Mouse (Mus musculus) heart, embryonic 15.5 days (tissue): Measurements from ENCODE around the gene Ptpre. TPM values are rescaled to one million over a fixed set of nuclear protein-coding genes. Genes with fewer than 3 reads are reported as not detected.

Experiments used
- ATAC-seq: fragments of 200-750 bp; cut with Nextera tagmentation; replicated peaks from 2 replicates; pipeline ENCODE4 v1.8.0; 2017; ENCODE audit warnings: low read depth, moderate TSS enrichment; ENCODE audit not compliant: insufficient number of reproducible peaks, insufficient read depth, low FRiP score
- H3K27ac ChIP-seq: fragments of 300-500 bp; sonication (generic); 2 replicates; pipeline ENCODE4 v1.5.1; 2015; ENCODE audit warnings: mild to moderate bottlenecking, inconsistent platforms
- H3K27me3 ChIP-seq: fragments of 300-500 bp; sonication (generic); 2 replicates; pipeline ENCODE4 v1.6.1; 2015; ENCODE audit warnings: inconsistent platforms
- H3K36me3 ChIP-seq: fragments of 300-500 bp; sonication (generic); 2 replicates; pipeline ENCODE4 v1.6.1; 2015; ENCODE audit warnings: mild to moderate bottlenecking, inconsistent platforms
- H3K4me1 ChIP-seq: fragments of 300-500 bp; sonication (generic); replicated peaks from 2 replicates; pipeline ENCODE4 v1.6.1; 2015; ENCODE audit warnings: inconsistent platforms
- H3K4me2 ChIP-seq: fragments of 300-500 bp; sonication (generic); 2 replicates; pipeline ENCODE4 v1.6.1; 2015; ENCODE audit warnings: inconsistent platforms, mild to moderate bottlenecking, moderate library complexity
- H3K4me3 ChIP-seq: fragments of 300-500 bp; sonication (generic); 2 replicates; pipeline ENCODE4 v1.5.1; 2015; ENCODE audit warnings: mild to moderate bottlenecking, inconsistent platforms
- H3K9ac ChIP-seq: fragments of 300-500 bp; sonication (generic); 2 replicates; pipeline ENCODE4 v1.6.1; 2015; ENCODE audit warnings: mild to moderate bottlenecking, inconsistent platforms
- H3K9me3 ChIP-seq: fragments of 300-500 bp; sonication (generic); replicated peaks from 2 replicates; pipeline ENCODE4 v1.6.1; 2016; ENCODE audit warnings: inconsistent platforms
- WGBS: fragments of 180-500 bp; shearing (Covaris S2); methylation state at CpG from one replicate; pipeline ENCODE4 v1.1.7; 2015; ENCODE audit warnings: mixed read lengths; 5-methylcytosine and 5-hydroxymethylcytosine counted together
- polyA plus RNA-seq: library from polyadenylated mRNA; unstranded; fragments of >200 nt; fragmentation: Nextera tagmentation; extraction: Ambion mirVana; gene quantifications from 2 replicates; pipeline ENCODE4 v1.2.1, GENCODE M21; 2015

The Ptpre gene
- polyA plus RNA-seq, 1 experiment from 2014 or later = 2.1 TPM

- Histone ChIP-seq H3K27me3 (no peaks in the 10 kb centered on the region), H3K36me3 (no peaks in the 10 kb centered on the region), H3K9ac (no peak overlapping the region), H3K9me3 (no peaks in the 10 kb centered on the region), H3K4me1 (no peaks in the 10 kb centered on the region), H3K4me2 (no peak overlapping the region), H3K27ac (no peak overlapping the region), H3K4me3 (no peak overlapping the region)
- 79% methylated on average over 3 of the region's 3 CpGs for WGBS
- ATAC-seq = no peak
Observed at GRCm38 (mm10) chr7:135511723-135512122, 25.6 kb upstream of the Ptpre start.

- 29% methylated on average over 4 of the region's 4 CpGs for WGBS
- Histone ChIP-seq H3K4me1 (no peaks in the 10 kb centered on the region), H3K9ac (no peak overlapping the region), H3K9me3 (no peaks in the 10 kb centered on the region), H3K36me3 (no peaks in the 10 kb centered on the region), H3K27ac (no peak overlapping the region), H3K4me2 (no peak overlapping the region), H3K4me3 (no peak overlapping the region), H3K27me3 (no peaks in the 10 kb centered on the region)
- ATAC-seq = no peak
Observed at GRCm38 (mm10) chr7:135517191-135517590, 20.1 kb upstream of the Ptpre start.

GRCm38 (mm10) chr7:135520241-135520640, 17.0 kb upstream of the Ptpre start:
- Histone ChIP-seq H3K9me3 (no peaks in the 10 kb centered on the region), H3K27me3 (no peaks in the 10 kb centered on the region), H3K9ac (no peak overlapping the region), H3K4me1 (no peaks in the 10 kb centered on the region; the same call in 1 of the 2 replicates), H3K4me2 (no peak overlapping the region), H3K27ac (no peak overlapping the region), H3K4me3 (no peak overlapping the region), H3K36me3 (no peaks in the 10 kb centered on the region)
- WGBS = 56% methylated on average over 5 of the region's 5 CpGs
- ATAC-seq = no peak

- Histone ChIP-seq H3K4me2 (no peak overlapping the region), H3K4me1 (no peaks in the 10 kb centered on the region; the same call in 1 of the 2 replicates), H3K9ac (no peak overlapping the region), H3K9me3 (no peaks in the 10 kb centered on the region), H3K36me3 (no peaks in the 10 kb centered on the region), H3K27me3 (no peaks in the 10 kb centered on the region), H3K4me3 (no peak overlapping the region), H3K27ac (no peak overlapping the region)
- 68% methylated on average over 15 of the region's 15 CpGs for WGBS
- ATAC-seq = no peak
Observed at GRCm38 (mm10) chr7:135521755-135522512, 15.3 kb upstream of the Ptpre start.

GRCm38 (mm10) chr7:135523981-135524380, 13.3 kb upstream of the Ptpre start:
- Histone ChIP-seq H3K27ac (no peak overlapping the region), H3K9ac (no peak overlapping the region), H3K4me1 (no peaks in the 10 kb centered on the region; the same call in 1 of the 2 replicates), H3K4me2 (no peak overlapping the region), H3K36me3 (no peaks in the 10 kb centered on the region), H3K9me3 (no peaks in the 10 kb centered on the region), H3K4me3 (no peak overlapping the region), H3K27me3 (no peaks in the 10 kb centered on the region)
- WGBS = 30% methylated on average over 4 of the region's 4 CpGs
- ATAC-seq = no peak

- no peak overlapping the region for H3K4me2 ChIP-seq
- H3K9me3 ChIP-seq = no peaks in the 10 kb centered on the region
- no peak overlapping the region for H3K9ac ChIP-seq
- WGBS = 82% methylated on average over 6 of the region's 6 CpGs
- no peaks in the 10 kb centered on the region for H3K27me3 ChIP-seq
- H3K4me3 ChIP-seq = no peak overlapping the region
- H3K4me1 ChIP-seq = no peaks in the 10 kb centered on the region; the same call in 1 of the 2 replicates
- H3K27ac ChIP-seq = no peak overlapping the region
- ATAC-seq = no peak
- no peaks in the 10 kb centered on the region for H3K36me3 ChIP-seq
Observed at GRCm38 (mm10) chr7:135524424-135524967, 12.8 kb upstream of the Ptpre start.

GRCm38 (mm10) chr7:135526574-135527152, 10.6 kb upstream of the Ptpre start:
- WGBS = 77% methylated on average over 3 of the region's 3 CpGs
- Histone ChIP-seq H3K4me3 (no peak overlapping the region), H3K27ac (no peak overlapping the region), H3K4me1 (no peaks in the 10 kb centered on the region; the same call in 1 of the 2 replicates), H3K4me2 (no peak overlapping the region), H3K9ac (no peak overlapping the region), H3K27me3 (no peaks in the 10 kb centered on the region), H3K36me3 (no peaks in the 10 kb centered on the region), H3K9me3 (no peaks in the 10 kb centered on the region)
- no peak for ATAC-seq

GRCm38 (mm10) chr7:135527169-135527568, 10.1 kb upstream of the Ptpre start:
- Histone ChIP-seq H3K4me1 (no peaks in the 10 kb centered on the region; the same call in 1 of the 2 replicates), H3K4me3 (no peak overlapping the region), H3K27ac (no peak overlapping the region), H3K4me2 (no peak overlapping the region), H3K27me3 (no peaks in the 10 kb centered on the region), H3K36me3 (no peaks in the 10 kb centered on the region), H3K9me3 (no peaks in the 10 kb centered on the region), H3K9ac (no peak overlapping the region)
- 16% methylated on average over 3 of the region's 3 CpGs for WGBS
- ATAC-seq = no peak

GRCm38 (mm10) chr7:135528515-135528914, 8.8 kb upstream of the Ptpre start, which contains the start of gene Clrn3:
TSS of gene Clrn3 (minus strand) at chr7:135528654.
- 80% methylated on average over 7 of the region's 7 CpGs for WGBS
- no peak for ATAC-seq
- H3K9ac ChIP-seq = no peak within 1 kb of the TSS

GRCm38 (mm10) chr7:135529068-135529467, 8.2 kb upstream of the Ptpre start:
- Histone ChIP-seq H3K4me2 (no peak overlapping the region), H3K4me3 (no peak overlapping the region), H3K9me3 (no peaks in the 10 kb centered on the region), H3K27ac (no peak overlapping the region), H3K4me1 (no peaks in the 10 kb centered on the region; the same call in 1 of the 2 replicates), H3K27me3 (no peaks in the 10 kb centered on the region), H3K36me3 (no peaks in the 10 kb centered on the region), H3K9ac (no peak overlapping the region)
- 89% methylated on average over 2 of the region's 2 CpGs for WGBS
- ATAC-seq = no peak

More at GRCm38 (mm10) chr7:135528515-135528914, 8.8 kb upstream of the Ptpre start, which contains the start of gene Clrn3:
- Histone ChIP-seq H3K27me3 (no peaks in the 10 kb centered on the region), H3K27ac (no peak within 1 kb of the TSS), H3K4me2 (no peak within 1 kb of the TSS), H3K4me1 (no peaks in the 10 kb centered on the region; the same call in 1 of the 2 replicates), H3K36me3 (no peaks in the 10 kb centered on the region), H3K9me3 (no peaks in the 10 kb centered on the region), H3K4me3 (no peak within 1 kb of the TSS)

- H3K4me1 ChIP-seq = peaks cover 9% of the 10 kb centered on the region
- 39% methylated on average over 2 of the region's 2 CpGs for WGBS
- no peak for ATAC-seq
- no peaks in the 10 kb centered on the region for H3K36me3 ChIP-seq
- H3K27ac ChIP-seq = no peak overlapping the region
- no peak overlapping the region for H3K9ac ChIP-seq
- no peak overlapping the region for H3K4me2 ChIP-seq
- no peak overlapping the region for H3K4me3 ChIP-seq
- peaks cover 25% of the 10 kb centered on the region for H3K27me3 ChIP-seq
- H3K9me3 ChIP-seq = no peaks in the 10 kb centered on the region
Observed at GRCm38 (mm10) chr7:135534548-135535189, 2.6 kb upstream of the Ptpre start.
